Mouse (Mus musculus) liver, postnatal 0 days (tissue): ENCODE measurements around the gene Tubgcp5.

Experiments
- CTCF ChIP-seq: sonication (generic); IDR thresholded peaks from 2 replicates; pipeline ENCODE4 v1.5.1; 2016; ENCODE audit warnings: antibody characterized with exemption, low read depth
- EP300 ChIP-seq: IDR thresholded peaks from 2 replicates; pipeline ENCODE4 v1.6.1; 2016; ENCODE audit warnings: antibody characterized with exemption, low read depth, mild to moderate bottlenecking

DNA sequence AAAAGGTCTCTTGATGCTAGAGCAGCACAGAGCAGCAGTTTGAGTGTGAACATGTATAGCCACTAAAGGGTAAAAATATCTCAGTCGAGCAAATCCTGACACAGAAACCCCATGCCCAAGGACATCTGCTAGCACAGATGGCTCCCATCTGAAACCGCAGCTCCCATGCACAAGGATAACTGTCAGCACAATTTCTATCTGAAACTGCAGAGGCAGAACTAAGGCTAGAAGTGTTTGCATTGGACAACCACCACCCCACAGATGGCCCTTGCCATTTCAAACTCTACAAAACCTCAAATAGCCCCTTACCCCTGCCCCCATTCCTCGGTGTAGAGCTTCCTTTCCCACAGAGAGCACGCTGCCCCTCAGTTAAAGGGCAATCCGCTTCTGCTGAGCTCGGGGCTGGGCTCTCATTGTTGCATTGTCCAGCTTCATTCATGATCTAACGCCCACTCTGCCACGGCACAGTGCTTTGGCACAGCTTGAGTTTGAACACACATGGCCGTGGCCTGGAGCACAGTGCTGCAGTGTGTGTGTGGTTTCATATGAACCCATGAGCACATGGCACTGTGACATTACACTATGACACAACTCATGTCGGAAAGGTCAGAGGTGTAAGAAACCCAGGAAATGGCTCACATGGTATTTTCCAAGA, 49.3 kb upstream of the Tubgcp5 start:
- TF ChIP-seq CTCF (no peak), EP300 (no peak)
